Mouse (Mus musculus) limb, embryonic 15.5 days (tissue): ENCODE measurements at regions not wholly inside any gene's neighbourhood (a gene's known extent, or its start where the extent isn't known, plus 50 kb on each side); places are given as distances from the start of the nearest gene placed in this dataset.

Experiments used
- ATAC-seq: fragments of 200-750 bp; cut with Nextera tagmentation; 2 replicates; pipeline ENCODE4 v1.8.0; 2017; ENCODE audit warnings: low read depth, moderate TSS enrichment; ENCODE audit not compliant: insufficient number of reproducible peaks, low FRiP score, low TSS enrichment
- H3K27ac ChIP-seq: fragments of 300-500 bp; sonication (generic); 2 replicates; pipeline ENCODE4 v1.5.1; 2015; ENCODE audit warnings: moderate library complexity, mild to moderate bottlenecking, inconsistent platforms
- H3K27me3 ChIP-seq: fragments of 300-500 bp; sonication (generic); 2 replicates; pipeline ENCODE4 v1.6.1; 2015; ENCODE audit warnings: inconsistent platforms
- H3K36me3 ChIP-seq: fragments of 300-500 bp; sonication (generic); 2 replicates; pipeline ENCODE4 v1.6.1; 2015; ENCODE audit warnings: inconsistent platforms
- H3K4me1 ChIP-seq: fragments of 300-500 bp; sonication (generic); 2 replicates; pipeline ENCODE4 v1.6.1; 2015; ENCODE audit warnings: inconsistent platforms
- H3K4me2 ChIP-seq: fragments of 300-500 bp; sonication (generic); 2 replicates; pipeline ENCODE4 v1.6.1; 2015; ENCODE audit warnings: mild to moderate bottlenecking, inconsistent platforms
- H3K4me3 ChIP-seq: fragments of 300-500 bp; sonication (generic); 2 replicates; pipeline ENCODE4 v1.5.1; 2015; ENCODE audit warnings: mild to moderate bottlenecking, inconsistent platforms
- H3K9ac ChIP-seq: fragments of 300-500 bp; sonication (generic); 2 replicates; pipeline ENCODE4 v1.6.1; 2015; ENCODE audit warnings: inconsistent platforms
- H3K9me3 ChIP-seq: fragments of 300-500 bp; sonication (generic); 2 replicates; pipeline ENCODE4 v1.6.1; 2016; ENCODE audit warnings: inconsistent platforms
- WGBS: fragments of 180-500 bp; shearing (Covaris S2); methylation state at CpG from one replicate; pipeline ENCODE4 v1.1.7; 2015; 5-methylcytosine and 5-hydroxymethylcytosine counted together

DNA sequence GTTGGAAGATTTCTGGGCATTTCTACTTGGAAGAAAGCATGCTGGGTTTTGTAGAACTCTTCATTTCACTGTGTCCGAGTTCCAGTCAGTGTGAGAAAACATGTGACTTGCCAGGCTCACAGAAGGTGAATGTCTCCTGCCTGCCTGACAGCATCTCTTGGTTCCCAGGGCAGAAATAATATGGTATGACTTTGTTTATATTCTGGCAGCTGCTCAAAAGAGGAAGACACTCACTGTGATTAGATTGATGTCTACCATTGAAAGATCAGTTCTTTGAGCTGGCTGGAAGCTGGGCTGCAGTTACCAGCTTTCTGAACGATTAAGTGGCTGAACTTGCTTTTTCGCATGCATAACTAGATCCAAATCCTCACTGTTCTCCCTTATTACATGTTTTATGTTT lies 1199.4 kb downstream of the Slc22a22 start:
- H3K4me3 ChIP-seq = no peak overlapping the region
- no peaks in the 10 kb centered on the region for H3K36me3 ChIP-seq
- no peak for ATAC-seq
- no peaks in the 10 kb centered on the region for H3K27me3 ChIP-seq
- no peak overlapping the region for H3K4me2 ChIP-seq
- H3K9ac ChIP-seq = no peak overlapping the region
- WGBS = 27% methylated on average over 3 of the region's 3 CpGs
- H3K9me3 ChIP-seq = no peaks in the 10 kb centered on the region
- peak overlapping the region; percentile 77 for H3K27ac ChIP-seq
- H3K4me1 ChIP-seq = peaks cover 12% of the 10 kb centered on the region

DNA sequence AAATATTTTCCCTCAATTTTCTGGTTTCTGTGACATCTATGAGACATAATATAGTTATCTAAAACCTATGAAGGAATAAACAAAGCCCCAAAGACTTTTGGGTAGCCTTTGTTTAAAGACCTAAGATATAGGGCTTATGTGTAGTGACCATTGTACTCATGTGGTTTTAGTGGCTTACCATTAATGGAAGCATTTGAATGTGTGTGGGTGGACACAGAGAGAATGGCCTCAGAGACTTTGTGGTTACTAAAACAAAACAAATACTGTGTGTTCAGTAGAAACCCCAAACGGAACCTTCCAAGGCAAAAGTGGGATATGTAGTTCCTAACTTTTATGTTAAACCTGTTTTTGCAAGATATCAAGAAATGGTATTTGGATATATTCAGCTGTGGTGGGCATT lies 1228.7 kb downstream of the Slc22a22 start:
- H3K4me3 ChIP-seq = no peak overlapping the region
- no peaks in the 10 kb centered on the region for H3K4me1 ChIP-seq
- H3K9ac ChIP-seq = no peak overlapping the region
- no peaks in the 10 kb centered on the region for H3K9me3 ChIP-seq
- H3K27ac ChIP-seq = no peak overlapping the region
- no peak overlapping the region for H3K4me2 ChIP-seq
- 66% methylated on average over 1 of the region's 1 CpGs for WGBS
- no peak for ATAC-seq
- H3K36me3 ChIP-seq = no peaks in the 10 kb centered on the region
- H3K27me3 ChIP-seq = no peaks in the 10 kb centered on the region

DNA sequence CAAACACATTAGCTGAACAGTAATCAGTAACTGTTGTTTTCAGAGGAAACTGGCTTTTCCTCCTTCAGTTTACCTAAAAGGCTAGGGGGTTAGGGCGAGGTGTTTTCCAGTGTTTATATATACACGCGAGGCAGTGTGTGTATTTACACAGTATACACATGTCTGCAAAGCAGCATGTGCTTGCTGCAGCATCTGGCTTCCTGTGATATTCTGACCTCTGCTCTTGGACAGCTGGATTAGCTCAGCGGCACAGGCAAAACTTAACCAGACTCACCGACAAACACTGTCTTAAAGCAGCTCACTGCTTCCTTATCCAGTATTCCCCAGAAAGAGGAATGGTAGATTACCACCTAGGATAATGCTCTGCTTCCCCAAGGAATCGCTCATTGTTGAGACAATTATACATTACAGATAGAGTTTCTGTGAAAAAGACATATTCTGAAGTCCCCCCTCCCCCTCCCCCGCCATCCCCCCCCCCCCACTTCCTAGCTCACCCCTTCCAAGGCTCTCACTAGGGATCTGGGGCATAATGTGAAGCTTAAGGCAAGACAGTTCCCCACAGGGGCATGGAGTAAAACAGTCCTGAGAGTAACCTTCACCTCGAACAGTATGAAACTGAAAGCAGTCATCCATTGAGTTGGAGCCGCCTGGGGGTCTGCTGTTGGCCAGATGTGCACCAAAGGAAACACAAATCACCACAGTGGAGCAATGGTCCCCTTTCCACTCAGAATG lies 1233.3 kb downstream of the Slc22a22 start:
- Histone ChIP-seq H3K36me3 (no peaks in the 10 kb centered on the region), H3K4me1 (no peaks in the 10 kb centered on the region), H3K9me3 (no peaks in the 10 kb centered on the region), H3K27ac (no peak overlapping the region), H3K4me3 (no peak overlapping the region), H3K4me2 (no peak overlapping the region), H3K27me3 (no peaks in the 10 kb centered on the region), H3K9ac (no peak overlapping the region)
- no peak for ATAC-seq
- 51% methylated on average over 9 of the region's 9 CpGs for WGBS

DNA sequence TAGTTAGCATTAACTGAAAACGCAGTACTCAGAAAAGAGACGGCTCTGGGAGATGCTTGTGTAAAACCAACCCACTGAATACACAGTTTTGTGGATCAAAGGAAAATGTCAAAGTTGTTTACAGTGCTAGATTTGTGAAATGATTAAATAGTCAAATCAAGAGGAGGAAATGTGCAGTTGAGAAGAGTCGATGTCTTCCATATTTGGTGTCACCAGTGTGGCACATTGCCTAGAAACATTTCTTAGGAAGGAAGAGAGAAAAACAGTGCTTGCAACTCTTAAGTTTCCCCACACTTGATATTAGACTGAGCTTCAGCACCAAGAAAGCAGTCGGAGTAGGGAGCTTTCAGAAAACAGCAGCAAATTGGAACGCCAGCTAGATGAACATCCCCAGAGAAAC lies 1274.9 kb downstream of the Slc22a22 start:
- Histone ChIP-seq H3K4me2 (no peak overlapping the region), H3K27me3 (no peaks in the 10 kb centered on the region), H3K27ac (no peak overlapping the region), H3K4me3 (no peak overlapping the region), H3K4me1 (no peaks in the 10 kb centered on the region), H3K9ac (no peak overlapping the region), H3K36me3 (no peaks in the 10 kb centered on the region), H3K9me3 (no peaks in the 10 kb centered on the region)
- no peak for ATAC-seq
- 73% methylated on average over 5 of the region's 5 CpGs for WGBS

DNA sequence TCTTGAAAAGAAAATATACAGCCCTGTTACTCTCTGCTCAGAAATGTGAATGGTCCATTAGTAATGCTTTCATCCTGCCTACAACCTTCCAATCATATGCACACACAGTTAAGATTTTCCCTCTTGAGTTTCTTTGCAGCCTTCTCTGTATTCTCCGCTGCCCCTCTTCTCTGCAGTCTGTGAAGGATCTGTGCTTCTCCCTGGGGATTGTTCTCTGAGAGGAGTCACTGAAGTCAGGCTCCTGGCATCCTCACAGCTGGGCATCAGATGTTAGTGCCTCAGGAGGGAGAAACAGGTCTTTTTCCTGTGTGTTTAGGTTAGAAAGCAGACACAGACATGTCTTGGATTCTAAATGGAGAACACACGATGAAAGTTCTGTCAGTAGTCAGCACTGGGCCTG lies 1278.1 kb downstream of the Slc22a22 start:
- Histone ChIP-seq H3K27me3 (no peaks in the 10 kb centered on the region), H3K4me2 (no peak overlapping the region), H3K4me3 (no peak overlapping the region), H3K9me3 (no peaks in the 10 kb centered on the region), H3K36me3 (no peaks in the 10 kb centered on the region), H3K9ac (no peak overlapping the region), H3K4me1 (no peaks in the 10 kb centered on the region), H3K27ac (no peak overlapping the region)
- ATAC-seq = no peak
- WGBS = 60% methylated on average over 2 of the region's 2 CpGs

DNA sequence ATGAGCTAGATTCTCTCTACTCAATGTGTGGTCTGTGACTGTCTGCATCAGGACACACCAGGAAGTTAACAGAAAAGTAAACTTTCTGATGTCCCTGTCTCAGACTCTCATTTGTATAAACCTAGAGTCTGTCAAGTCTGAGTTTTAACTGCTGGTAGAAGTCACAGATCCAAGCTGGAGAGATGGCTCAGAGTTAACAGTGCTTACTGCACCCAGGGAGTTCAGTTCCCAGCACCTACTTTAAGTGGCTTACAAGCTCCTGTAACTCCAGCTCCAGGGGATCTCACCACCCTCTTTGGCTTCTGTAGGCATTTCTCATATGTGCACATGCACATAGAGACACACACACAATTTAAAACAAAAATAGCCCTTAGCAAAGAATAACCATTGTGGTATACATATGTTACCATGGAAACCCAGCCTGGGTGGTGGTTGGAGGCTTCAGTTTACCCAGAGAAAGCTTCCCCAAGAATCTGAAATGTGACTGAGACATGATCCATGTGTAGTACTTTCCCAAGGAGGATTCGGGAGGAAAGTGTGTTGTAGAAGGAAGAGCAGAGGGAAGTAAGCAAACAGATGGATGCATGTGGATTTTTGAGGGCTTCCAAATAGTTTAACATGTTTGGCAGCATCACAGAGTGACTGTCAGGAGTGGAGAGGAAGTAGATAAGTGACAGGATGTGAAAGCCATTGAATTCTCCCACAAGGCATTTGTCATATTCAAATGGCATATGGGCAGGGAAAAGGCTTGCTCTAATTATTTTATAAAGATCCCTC lies 1279.8 kb downstream of the Slc22a22 start:
- no peaks in the 10 kb centered on the region for H3K36me3 ChIP-seq
- H3K27me3 ChIP-seq = no peaks in the 10 kb centered on the region
- no peak overlapping the region for H3K9ac ChIP-seq
- H3K4me3 ChIP-seq = no peak overlapping the region
- H3K4me1 ChIP-seq = no peaks in the 10 kb centered on the region
- H3K27ac ChIP-seq = no peak overlapping the region
- 66% methylated on average over 1 of the region's 1 CpGs for WGBS
- H3K9me3 ChIP-seq = no peaks in the 10 kb centered on the region
- ATAC-seq = no peak
- H3K4me2 ChIP-seq = no peak overlapping the region

DNA sequence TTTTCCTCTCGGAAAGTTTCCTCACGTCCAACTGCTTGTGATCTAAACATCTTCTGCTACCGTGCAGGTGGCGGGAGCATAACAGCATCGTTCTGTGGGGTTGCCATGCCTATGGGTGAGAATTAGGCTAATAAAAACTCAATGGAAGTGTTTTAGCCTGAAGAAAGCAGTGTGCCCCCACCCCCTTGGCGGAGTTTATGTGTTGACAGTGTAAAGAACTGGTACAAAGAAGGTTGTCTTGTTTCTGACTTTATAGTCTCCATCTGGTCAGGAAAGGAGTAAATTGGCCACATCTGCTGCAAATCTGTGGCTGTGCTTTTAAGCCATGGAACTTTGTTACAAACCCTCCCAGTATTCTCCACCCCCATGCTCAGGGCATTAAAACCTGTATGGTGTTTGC lies 1311.2 kb downstream of the Slc22a22 start:
- ATAC-seq = no peak
- Histone ChIP-seq H3K4me2 (no peak overlapping the region), H3K27ac (no peak overlapping the region), H3K4me3 (no peak overlapping the region), H3K9ac (no peak overlapping the region), H3K27me3 (no peaks in the 10 kb centered on the region), H3K9me3 (no peaks in the 10 kb centered on the region), H3K36me3 (no peaks in the 10 kb centered on the region), H3K4me1 (peaks cover 6% of the 10 kb centered on the region; the same call in 1 of the 2 replicates)
- WGBS = 24% methylated on average over 6 of the region's 6 CpGs

DNA sequence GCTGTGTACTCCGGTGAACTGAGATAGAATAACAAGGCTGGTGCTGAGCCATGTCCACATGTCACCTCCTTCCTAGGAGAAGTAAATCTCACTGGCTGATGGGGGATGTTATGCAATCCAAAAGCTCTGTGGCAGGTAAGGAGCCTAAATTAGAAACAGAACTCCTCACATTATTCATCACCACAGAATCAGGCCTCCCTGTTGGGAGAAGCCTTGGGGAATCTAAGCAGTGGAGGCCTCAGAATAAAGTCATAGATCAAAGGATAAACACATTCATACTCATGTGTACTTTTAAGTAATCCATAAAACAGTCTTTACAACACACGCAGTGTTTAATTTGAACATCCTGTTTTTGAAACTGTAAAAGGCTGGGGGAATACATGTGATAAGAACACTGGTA lies 1318.7 kb downstream of the Slc22a22 start:
- H3K27me3 ChIP-seq = no peaks in the 10 kb centered on the region
- no peak overlapping the region for H3K9ac ChIP-seq
- H3K4me1 ChIP-seq = no peaks in the 10 kb centered on the region
- no peak overlapping the region for H3K4me3 ChIP-seq
- H3K36me3 ChIP-seq = no peaks in the 10 kb centered on the region
- H3K9me3 ChIP-seq = no peaks in the 10 kb centered on the region
- ATAC-seq = no peak
- H3K27ac ChIP-seq = no peak overlapping the region
- WGBS = 17% methylated on average over 2 of the region's 2 CpGs
- no peak overlapping the region for H3K4me2 ChIP-seq

DNA sequence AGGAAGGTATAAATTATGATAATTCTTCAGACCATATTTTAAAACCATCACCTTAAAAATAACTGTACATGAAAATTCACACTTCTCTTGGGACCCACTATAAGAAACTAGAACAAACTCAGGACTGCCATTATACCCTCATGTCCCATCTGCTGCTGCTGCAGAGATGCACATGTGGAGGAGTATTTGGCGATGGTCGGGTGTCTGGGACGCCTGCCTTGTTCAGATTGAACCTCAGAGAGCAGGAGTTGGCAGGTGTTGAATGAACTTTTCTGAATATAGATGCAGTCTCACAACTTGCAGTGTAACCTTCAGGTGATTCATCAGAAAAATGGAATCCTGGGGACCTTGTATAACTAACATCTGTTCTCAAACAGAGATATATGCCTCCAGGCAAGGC lies 1338.0 kb downstream of the Slc22a22 start:
- Histone ChIP-seq H3K27ac (no peak overlapping the region), H3K4me2 (no peak overlapping the region), H3K9me3 (no peaks in the 10 kb centered on the region), H3K4me3 (no peak overlapping the region), H3K9ac (no peak overlapping the region), H3K27me3 (no peaks in the 10 kb centered on the region), H3K36me3 (no peaks in the 10 kb centered on the region), H3K4me1 (no peaks in the 10 kb centered on the region)
- WGBS = 63% methylated on average over 3 of the region's 3 CpGs
- no peak for ATAC-seq

DNA sequence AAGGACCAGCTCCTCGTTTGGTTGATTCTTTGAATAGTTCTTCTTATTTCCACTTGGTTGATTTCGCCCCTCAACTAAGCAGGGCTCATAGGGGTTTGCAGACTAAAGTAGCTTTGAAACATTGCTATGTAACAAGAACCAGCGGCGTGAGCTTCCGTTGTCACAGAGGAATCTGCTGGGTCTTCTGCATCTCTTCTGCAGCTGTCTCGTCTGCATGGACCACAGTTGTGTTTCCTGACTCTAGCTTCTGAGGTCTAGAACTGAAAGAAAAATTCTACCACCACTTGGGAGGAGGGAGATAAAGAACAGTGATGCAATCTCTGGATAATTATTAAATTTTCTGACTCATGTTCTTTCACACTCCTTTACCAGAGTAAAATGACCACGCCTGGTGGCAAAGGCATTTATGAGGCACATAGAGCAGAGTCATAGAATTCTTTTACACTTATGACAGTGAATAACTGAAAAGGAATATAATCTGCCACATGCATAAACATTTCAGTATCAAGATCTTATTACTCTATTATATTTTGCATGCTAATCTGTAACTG lies 1340.9 kb downstream of the Slc22a22 start:
- Histone ChIP-seq H3K9me3 (no peaks in the 10 kb centered on the region), H3K27me3 (no peaks in the 10 kb centered on the region), H3K4me1 (no peaks in the 10 kb centered on the region), H3K4me2 (no peak overlapping the region), H3K36me3 (no peaks in the 10 kb centered on the region), H3K9ac (no peak overlapping the region), H3K27ac (no peak overlapping the region), H3K4me3 (no peak overlapping the region)
- 76% methylated on average over 7 of the region's 7 CpGs for WGBS
- no peak for ATAC-seq

DNA sequence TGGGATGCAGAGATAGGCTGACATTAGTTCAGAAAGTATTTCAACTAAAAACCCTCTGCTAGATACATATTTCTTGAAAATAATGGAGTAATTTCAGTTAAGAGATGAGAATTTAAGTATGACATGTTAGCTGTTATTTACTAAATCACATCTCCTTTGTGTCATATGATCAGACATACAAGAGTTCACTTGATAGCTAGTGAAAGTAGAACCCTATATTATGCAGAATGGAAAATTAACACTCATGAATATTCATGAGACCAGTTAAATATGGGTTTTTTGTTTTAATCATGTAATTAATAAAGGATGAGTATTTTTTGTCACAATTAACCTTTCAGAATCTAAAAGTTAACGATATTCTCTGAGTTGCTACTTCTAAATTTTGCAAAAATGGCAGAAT lies 1349.4 kb downstream of the Slc22a22 start:
- 83% methylated on average over 1 of the region's 1 CpGs for WGBS
- H3K9me3 ChIP-seq = no peaks in the 10 kb centered on the region
- H3K27ac ChIP-seq = no peak overlapping the region
- ATAC-seq = no peak
- H3K27me3 ChIP-seq = no peaks in the 10 kb centered on the region
- H3K4me3 ChIP-seq = no peak overlapping the region
- no peaks in the 10 kb centered on the region for H3K36me3 ChIP-seq
- no peaks in the 10 kb centered on the region for H3K4me1 ChIP-seq
- no peak overlapping the region for H3K4me2 ChIP-seq
- no peak overlapping the region for H3K9ac ChIP-seq

DNA sequence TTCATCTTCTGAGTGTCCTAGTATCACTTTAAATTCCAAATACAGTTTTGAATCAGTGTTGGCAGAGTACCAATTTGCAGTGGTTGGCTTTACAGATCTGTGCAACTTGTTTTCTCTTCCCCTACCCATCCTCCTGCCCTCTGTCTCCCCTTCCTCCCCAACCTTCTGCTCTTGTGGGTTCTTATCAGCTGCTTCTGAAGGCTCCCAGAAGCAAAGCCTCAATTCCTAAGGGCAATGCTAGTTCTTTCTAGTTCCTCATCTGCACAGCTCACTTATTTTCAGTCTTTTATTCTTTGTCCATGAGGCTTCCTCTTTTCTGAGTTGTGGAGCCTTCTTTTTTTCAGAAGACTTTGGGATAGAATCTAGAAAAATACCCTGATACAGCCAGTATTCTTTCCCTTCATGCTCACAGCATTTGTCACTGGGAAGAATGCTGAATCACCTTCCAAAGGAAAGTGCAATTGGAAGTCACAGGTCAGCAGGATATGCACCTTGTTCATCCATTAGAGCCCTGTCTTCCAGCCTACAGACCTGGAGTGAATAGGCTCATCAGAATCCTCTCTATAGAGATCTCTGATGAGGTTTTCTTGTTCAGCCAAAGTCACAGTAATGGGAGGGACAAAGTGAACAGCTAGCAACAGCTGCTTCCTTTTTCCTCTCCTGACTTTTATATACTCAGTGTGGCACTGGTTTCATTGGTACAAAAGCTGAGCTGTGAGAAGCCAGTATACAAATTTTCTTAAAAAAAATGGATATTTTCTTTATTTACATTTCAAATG lies 1357.9 kb downstream of the Slc22a22 start:
- no peak for ATAC-seq
- Histone ChIP-seq H3K9me3 (no peaks in the 10 kb centered on the region), H3K4me3 (no peak overlapping the region), H3K4me1 (no peaks in the 10 kb centered on the region), H3K9ac (no peak overlapping the region), H3K4me2 (no peak overlapping the region), H3K27me3 (no peaks in the 10 kb centered on the region), H3K36me3 (no peaks in the 10 kb centered on the region), H3K27ac (no peak overlapping the region)
